Mouse (Mus musculus): ENCODE measurements around the gene Dock4.

DNA sequence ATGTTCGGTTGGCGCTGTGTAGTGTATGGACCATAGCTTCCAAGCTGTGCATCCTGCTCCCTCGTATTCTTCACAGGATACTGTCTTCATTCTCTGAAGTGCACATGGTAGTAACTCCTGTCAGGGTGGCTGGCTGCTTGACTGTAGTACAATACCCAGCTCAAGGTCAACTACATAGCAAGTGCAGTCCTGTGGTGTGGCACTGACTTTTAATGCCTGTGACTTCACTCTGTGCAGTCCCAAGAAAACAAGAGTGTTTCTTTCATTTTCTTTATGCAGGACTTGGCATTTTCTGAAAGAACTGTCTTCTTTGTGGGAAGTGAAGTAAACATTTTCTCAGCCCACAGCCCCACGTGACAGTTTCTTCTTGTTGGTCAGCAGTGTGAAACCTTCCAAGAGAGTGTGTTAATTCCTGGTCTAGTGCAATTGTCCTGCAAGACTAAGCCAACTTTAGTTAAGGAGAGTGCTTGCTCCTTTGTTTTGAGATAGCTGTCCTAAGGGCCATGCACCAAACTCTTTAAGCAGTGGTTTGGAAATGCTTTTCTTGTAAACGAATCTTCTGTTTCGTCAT is 109.3 kb downstream of the Dock4 start:
- TF ChIP-seq POLR2A (IDR thresholded peaks at IDR 0.05; ENCODE audit: extremely low read depth, insufficient read depth, low read length) = no peak
- TF ChIP-seq CTCF (IDR thresholded peaks at IDR 0.05; ENCODE audit: extremely low read depth, insufficient read depth, low read length) = no peak

All from cortical plate, adult 2 months (tissue).